Mouse (Mus musculus) limb, embryonic 11.5 days (tissue): ENCODE measurements around the gene Enox1. TPM values are rescaled to one million over a fixed set of nuclear protein-coding genes. Genes with fewer than 3 reads are reported as not detected.

ENCODE experiments used
- ATAC-seq: fragments of 200-750 bp; cut with Nextera tagmentation; 2 replicates; pipeline ENCODE4 v1.8.0; 2017; ENCODE audit warnings: low read depth; ENCODE audit not compliant: insufficient number of reproducible peaks, low FRiP score, low TSS enrichment
- DNase-seq: peaks from one replicate; pipeline ENCODE4 v3.0.0-alpha.2; 2015; ENCODE audit warnings: low spot score
- H3K27ac ChIP-seq: fragments of 300-500 bp; sonication (generic); replicated peaks from 2 replicates; pipeline ENCODE4 v1.5.1; 2014; ENCODE audit warnings: low read depth, mild to moderate bottlenecking, low read length
- H3K27me3 ChIP-seq: fragments of 300-500 bp; sonication (generic); 2 replicates; pipeline ENCODE4 v1.6.1; 2014; ENCODE audit warnings: mild to moderate bottlenecking, low read length, mixed read lengths; ENCODE audit not compliant: control insufficient read depth, insufficient read depth
- H3K36me3 ChIP-seq: fragments of 300-500 bp; sonication (generic); 2 replicates; pipeline ENCODE4 v1.6.1; 2014; ENCODE audit warnings: mild to moderate bottlenecking, low read length, moderate library complexity, mixed read lengths; ENCODE audit not compliant: control insufficient read depth, insufficient read depth
- H3K4me1 ChIP-seq: fragments of 300-500 bp; sonication (generic); 2 replicates; pipeline ENCODE4 v1.6.1; 2014; ENCODE audit warnings: low read length, mixed read lengths; ENCODE audit not compliant: control insufficient read depth, insufficient read depth
- H3K4me2 ChIP-seq: fragments of 300-500 bp; sonication (generic); 2 replicates; pipeline ENCODE4 v1.6.1; 2014; ENCODE audit warnings: low read depth, mild to moderate bottlenecking, moderate library complexity; ENCODE audit not compliant: severe bottlenecking
- H3K4me3 ChIP-seq: fragments of 300-500 bp; sonication (generic); 2 replicates; pipeline ENCODE4 v1.5.1; 2014; ENCODE audit warnings: low read depth, low read length
- H3K9ac ChIP-seq: fragments of 300-500 bp; sonication (generic); 2 replicates; pipeline ENCODE4 v1.6.1; 2014; ENCODE audit warnings: mild to moderate bottlenecking, low read length
- H3K9me3 ChIP-seq: fragments of 300-500 bp; sonication (generic); 2 replicates; pipeline ENCODE4 v1.6.1; 2016; ENCODE audit warnings: low read length; ENCODE audit not compliant: control insufficient read depth
- WGBS: fragments of 180-500 bp; shearing (Covaris S2); extraction: QIAGEN DNeasy Blood & Tissue Kit; methylation state at CpG from one replicate; pipeline ENCODE4 v1.1.7; 2014; 5-methylcytosine and 5-hydroxymethylcytosine counted together
- polyA plus RNA-seq: library from polyadenylated mRNA; unstranded; fragments of >200 nt; fragmentation: Nextera tagmentation; extraction: Ambion mirVana; gene quantifications from 2 replicates; pipeline ENCODE4 v1.2.1, GENCODE M21; 2014

The Enox1 gene
- polyA plus RNA-seq, 1 experiment from 2014 or later, result 5.6 TPM

DNA sequence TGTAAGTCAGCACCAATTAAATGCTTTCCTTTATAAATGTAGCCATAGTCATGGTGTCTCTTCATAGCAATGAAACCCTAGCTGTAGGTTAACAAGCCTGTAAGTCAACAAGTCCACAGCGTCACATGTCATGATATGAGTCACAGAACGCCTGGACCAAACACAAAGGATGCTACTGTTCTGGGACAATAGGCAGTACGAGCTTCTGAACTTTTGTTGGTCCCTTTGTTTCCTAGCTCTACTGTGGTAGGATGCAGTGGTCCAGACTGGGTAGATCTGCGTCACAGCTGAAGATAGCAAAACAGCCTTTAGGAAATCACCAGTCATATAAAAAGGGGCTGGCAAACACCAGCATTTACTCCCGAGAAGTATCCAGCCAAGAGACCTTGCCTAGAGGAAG, 135.2 kb downstream of the Enox1 start:
- H3K27me3 ChIP-seq, result no peaks in the 10 kb centered on the region
- WGBS, result 85% methylated on average over 5 of the region's 5 CpGs
- H3K36me3 ChIP-seq, result no peaks in the 10 kb centered on the region
- ATAC-seq (no peak), DNase-seq (no peak)
- no peak overlapping the region for H3K4me3 ChIP-seq
- H3K9me3 ChIP-seq, result no peaks in the 10 kb centered on the region
- H3K4me2 ChIP-seq, result no peak overlapping the region
- H3K9ac ChIP-seq, result no peak overlapping the region
- H3K27ac ChIP-seq, result no peak overlapping the region
- no peaks in the 10 kb centered on the region for H3K4me1 ChIP-seq

DNA sequence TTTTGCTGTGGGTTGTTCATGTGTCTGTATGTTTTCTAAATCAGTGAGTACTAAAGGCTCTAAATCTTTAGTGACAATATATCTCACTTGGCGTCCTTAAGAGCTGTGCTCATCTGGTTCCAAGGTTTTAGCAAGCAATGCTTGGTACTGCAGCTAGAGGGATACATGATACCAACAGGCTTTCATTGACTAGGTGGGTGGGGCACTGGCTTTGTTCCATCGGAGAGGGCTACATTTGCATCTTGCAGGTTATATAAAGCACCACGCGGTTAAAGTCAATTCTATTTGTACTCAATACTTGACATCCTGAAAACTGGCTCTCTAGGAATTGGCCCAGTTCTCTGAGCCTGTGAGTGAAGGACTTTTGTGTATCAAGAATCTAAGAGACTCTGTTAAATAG, 140.5 kb downstream of the Enox1 start:
- Histone ChIP-seq H3K4me2 (no peak overlapping the region), H3K9me3 (no peaks in the 10 kb centered on the region), H3K36me3 (no peaks in the 10 kb centered on the region), H3K4me1 (no peaks in the 10 kb centered on the region), H3K27ac (no peak overlapping the region), H3K4me3 (no peak overlapping the region), H3K27me3 (no peaks in the 10 kb centered on the region), H3K9ac (no peak overlapping the region)
- DNase-seq (no peak), ATAC-seq (no peak)
- 67% methylated on average over 4 of the region's 4 CpGs for WGBS

DNA sequence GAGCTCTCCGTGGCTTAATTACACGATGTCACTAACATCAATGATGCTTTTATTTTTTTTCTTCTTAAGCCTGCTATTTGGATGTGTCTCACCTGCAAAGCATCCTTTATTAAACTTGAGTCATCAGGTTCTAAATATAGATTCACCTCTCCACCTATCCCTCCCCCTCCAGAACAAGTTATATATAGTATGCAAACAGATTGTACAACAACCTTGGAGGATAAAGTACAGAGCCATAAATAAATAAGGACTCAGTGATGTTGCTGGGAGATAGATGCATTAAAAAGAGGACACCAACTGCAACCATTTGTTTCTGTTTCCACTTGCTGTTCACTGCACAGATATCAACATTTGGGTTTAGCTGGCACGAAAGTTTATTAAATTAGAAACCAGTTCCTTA, 141.8 kb downstream of the Enox1 start:
- H3K36me3 ChIP-seq, result no peaks in the 10 kb centered on the region
- H3K27me3 ChIP-seq, result no peaks in the 10 kb centered on the region
- H3K4me3 ChIP-seq, result no peak overlapping the region
- no peak overlapping the region for H3K9ac ChIP-seq
- 94% methylated on average over 3 of the region's 3 CpGs for WGBS
- H3K4me1 ChIP-seq, result no peaks in the 10 kb centered on the region
- H3K9me3 ChIP-seq, result no peaks in the 10 kb centered on the region
- DNase-seq (no peak), ATAC-seq (no peak)
- no peak overlapping the region for H3K27ac ChIP-seq
- no peak overlapping the region for H3K4me2 ChIP-seq

DNA sequence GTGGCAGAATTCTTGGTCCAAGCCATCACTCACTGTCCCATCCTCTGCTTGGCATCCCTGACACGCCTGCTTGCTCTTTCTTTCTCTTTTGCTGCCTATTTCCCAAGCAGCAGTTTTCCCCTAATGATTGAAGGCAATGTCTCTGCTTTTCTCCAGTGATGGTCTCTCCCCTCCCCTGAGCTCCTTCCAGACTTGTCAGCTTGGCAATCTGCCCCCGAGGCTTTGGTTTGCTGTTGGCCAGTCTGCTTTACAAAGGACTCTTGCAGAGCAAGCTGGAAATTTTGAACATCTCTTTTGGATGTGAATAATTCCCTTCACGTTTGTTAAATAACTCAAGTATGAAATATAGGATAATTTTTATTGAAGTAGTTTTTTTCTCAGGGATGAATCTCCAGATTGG, 153.0 kb downstream of the Enox1 start:
- WGBS, result 83% methylated on average over 3 of the region's 3 CpGs
- DNase-seq (no peak), ATAC-seq (no peak)
- Histone ChIP-seq H3K4me3 (no peak overlapping the region), H3K4me1 (no peaks in the 10 kb centered on the region), H3K9ac (no peak overlapping the region), H3K27me3 (no peaks in the 10 kb centered on the region), H3K9me3 (no peaks in the 10 kb centered on the region), H3K27ac (no peak overlapping the region), H3K4me2 (no peak overlapping the region), H3K36me3 (no peaks in the 10 kb centered on the region)

DNA sequence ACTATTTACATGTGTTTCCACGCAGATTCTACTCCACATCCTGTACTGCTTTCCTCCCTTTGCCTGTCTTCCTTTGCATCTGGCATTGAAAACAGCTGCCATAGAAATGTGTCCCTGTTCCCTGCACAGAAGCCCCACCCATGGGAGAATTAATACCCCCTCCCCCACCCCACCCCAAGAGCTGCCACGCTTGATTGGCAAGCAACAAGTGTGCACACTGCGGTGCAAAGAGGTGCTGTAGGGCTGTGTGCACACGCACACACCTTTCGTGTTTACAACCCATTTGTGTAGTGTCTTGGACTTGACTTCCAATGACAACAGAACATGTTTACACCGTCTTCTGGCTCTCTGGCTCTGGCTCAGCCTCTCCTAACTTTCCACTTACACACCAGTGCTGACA, 154.9 kb downstream of the Enox1 start:
- no peak overlapping the region for H3K4me2 ChIP-seq
- H3K4me3 ChIP-seq, result no peak overlapping the region
- 83% methylated on average over 6 of the region's 6 CpGs for WGBS
- ATAC-seq (no peak), DNase-seq (no peak)
- no peak overlapping the region for H3K27ac ChIP-seq
- no peaks in the 10 kb centered on the region for H3K4me1 ChIP-seq
- no peak overlapping the region for H3K9ac ChIP-seq
- no peaks in the 10 kb centered on the region for H3K36me3 ChIP-seq
- H3K27me3 ChIP-seq, result no peaks in the 10 kb centered on the region
- no peaks in the 10 kb centered on the region for H3K9me3 ChIP-seq

DNA sequence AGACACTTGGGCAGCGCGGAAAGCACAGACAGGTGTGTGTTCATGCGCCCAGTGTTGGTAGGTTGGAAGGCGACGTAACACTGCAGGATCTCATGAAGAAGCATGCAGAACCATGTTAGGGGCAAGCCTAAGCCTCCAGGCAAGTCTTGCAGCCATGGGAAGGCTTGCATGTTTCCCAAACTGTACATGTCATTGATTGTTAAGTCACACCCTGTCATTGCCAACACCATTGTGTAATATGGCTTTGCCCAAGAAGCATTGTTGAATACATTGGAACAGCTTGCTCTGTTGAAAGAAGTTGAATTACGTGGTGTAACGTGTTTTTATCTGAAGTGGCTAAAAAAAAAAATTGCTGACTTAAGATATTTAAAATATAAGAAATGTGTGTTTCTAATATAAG, 162.8 kb downstream of the Enox1 start:
- no peak for DNase-seq
- Histone ChIP-seq H3K9ac (no peak overlapping the region), H3K4me1 (no peaks in the 10 kb centered on the region), H3K36me3 (no peaks in the 10 kb centered on the region), H3K4me3 (no peak overlapping the region), H3K27ac (no peak overlapping the region), H3K4me2 (no peak overlapping the region), H3K27me3 (no peaks in the 10 kb centered on the region), H3K9me3 (no peaks in the 10 kb centered on the region)
- no peak for ATAC-seq
- WGBS, result 92% methylated on average over 7 of the region's 7 CpGs

DNA sequence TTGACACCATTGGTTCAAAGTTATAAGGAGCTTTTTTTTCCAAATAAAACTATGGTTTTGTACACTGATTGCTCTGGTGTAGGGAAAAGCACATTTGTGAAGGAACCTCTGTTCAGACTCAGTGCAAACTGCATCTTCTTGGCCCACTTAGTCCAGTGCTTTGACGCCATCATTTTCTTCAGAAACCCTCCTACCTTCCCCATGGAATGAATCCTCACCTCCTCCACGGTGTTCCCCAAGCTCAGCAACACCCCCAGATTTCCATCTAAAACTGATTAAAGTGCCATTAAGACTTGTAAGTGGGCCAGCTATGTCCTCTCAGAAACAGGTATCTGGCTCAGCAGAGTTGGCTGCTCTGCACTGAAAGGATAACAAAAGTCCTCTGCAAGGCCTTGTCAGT, 167.8 kb downstream of the Enox1 start:
- Histone ChIP-seq H3K4me2 (no peak overlapping the region), H3K36me3 (no peaks in the 10 kb centered on the region), H3K4me3 (no peak overlapping the region), H3K9ac (no peak overlapping the region), H3K4me1 (no peaks in the 10 kb centered on the region), H3K27me3 (no peaks in the 10 kb centered on the region), H3K27ac (no peak overlapping the region), H3K9me3 (no peaks in the 10 kb centered on the region)
- ATAC-seq (no peak), DNase-seq (no peak)
- 79% methylated on average over 2 of the region's 2 CpGs for WGBS

DNA sequence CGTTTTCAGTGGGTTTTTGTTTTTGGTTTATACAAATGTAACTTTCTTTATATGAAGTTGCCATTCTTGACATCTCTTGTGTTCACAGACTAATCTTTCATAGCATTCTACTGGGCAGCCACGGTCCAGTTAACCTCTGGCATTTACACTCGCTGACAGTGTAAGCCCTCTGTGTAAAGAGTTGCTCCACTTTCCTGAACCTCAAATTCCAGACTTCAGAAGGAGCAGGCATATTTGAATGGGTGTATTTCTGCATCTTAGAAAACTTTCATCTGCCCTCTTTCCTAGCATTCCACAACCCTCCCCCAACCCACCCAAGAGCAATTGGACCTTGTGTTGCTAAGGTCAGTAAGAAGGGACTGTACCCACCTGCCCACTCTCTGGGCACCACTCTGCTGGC, 171.1 kb downstream of the Enox1 start:
- ATAC-seq (no peak), DNase-seq (no peak)
- no peaks in the 10 kb centered on the region for H3K36me3 ChIP-seq
- no peaks in the 10 kb centered on the region for H3K9me3 ChIP-seq
- H3K4me1 ChIP-seq, result no peaks in the 10 kb centered on the region
- no peak overlapping the region for H3K27ac ChIP-seq
- H3K9ac ChIP-seq, result no peak overlapping the region
- no peak overlapping the region for H3K4me2 ChIP-seq
- 86% methylated on average over 3 of the region's 3 CpGs for WGBS
- no peaks in the 10 kb centered on the region for H3K27me3 ChIP-seq
- H3K4me3 ChIP-seq, result no peak overlapping the region

DNA sequence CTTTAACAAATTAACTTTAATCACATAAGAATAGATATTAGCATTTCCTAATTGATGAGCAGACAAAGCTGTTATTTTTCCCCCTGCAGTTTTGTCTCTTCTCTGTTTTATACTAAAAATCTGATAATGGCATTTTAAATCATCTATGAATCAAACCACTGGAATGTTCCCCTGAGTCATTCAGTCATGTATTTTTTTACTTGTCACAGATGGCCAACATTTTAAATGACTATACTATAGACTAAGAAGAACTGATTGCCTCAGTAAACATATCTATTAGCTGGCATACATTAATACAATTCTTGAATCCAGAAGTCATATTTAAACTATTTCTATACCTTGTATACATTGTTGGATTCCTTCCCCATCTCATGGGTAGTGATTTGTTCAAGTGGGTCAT, 173.2 kb downstream of the Enox1 start:
- Histone ChIP-seq H3K27ac (no peak overlapping the region), H3K9ac (no peak overlapping the region), H3K36me3 (no peaks in the 10 kb centered on the region), H3K9me3 (no peaks in the 10 kb centered on the region), H3K27me3 (no peaks in the 10 kb centered on the region), H3K4me3 (no peak overlapping the region), H3K4me1 (no peaks in the 10 kb centered on the region), H3K4me2 (no peak overlapping the region)
- no peak for ATAC-seq
- DNase-seq, result no peak
